Mouse (Mus musculus) lung, postnatal 0 days (tissue): ENCODE measurements around the gene Mon2.

Source experiments
- CTCF ChIP-seq: IDR thresholded peaks from 2 replicates; pipeline ENCODE4 v1.5.1; 2016; ENCODE audit warnings: antibody characterized with exemption, mild to moderate bottlenecking
- EP300 ChIP-seq: IDR thresholded peaks from 2 replicates; pipeline ENCODE4 v1.6.1; 2016; ENCODE audit warnings: antibody characterized with exemption, mild to moderate bottlenecking, control low read depth

DNA sequence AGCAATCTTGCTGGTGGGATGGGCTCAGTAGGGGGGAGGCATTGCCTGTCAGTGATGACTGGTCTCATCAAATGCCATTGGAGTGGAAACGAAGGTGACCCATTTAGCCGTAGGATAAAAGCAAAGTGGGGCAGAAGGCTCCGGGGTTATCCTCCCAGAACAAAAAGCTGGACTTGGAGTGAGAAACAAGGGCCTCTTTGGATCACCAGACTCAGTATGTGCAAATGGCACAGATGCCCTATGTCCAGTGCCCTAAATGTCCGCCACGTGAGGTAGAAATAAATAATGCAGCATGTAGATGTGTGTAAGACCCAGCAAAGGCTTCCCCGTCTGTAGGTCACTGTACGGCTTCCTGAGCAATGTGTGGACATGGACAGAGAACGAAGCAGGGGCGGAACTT lies 113.7 kb downstream of the Mon2 start:
- TF ChIP-seq CTCF (no peak), EP300 (no peak)
